Mouse (Mus musculus) stomach, postnatal 0 days (tissue): ENCODE data around the gene Tbxa2r. TPM values are rescaled to one million over a fixed set of nuclear protein-coding genes. Genes with fewer than 3 reads are reported as not detected.

Experiments
- ATAC-seq: fragments of 200-750 bp; cut with Nextera tagmentation; 2 replicates; pipeline ENCODE4 v1.8.0; 2017; ENCODE audit not compliant: low FRiP score, low TSS enrichment
- DNase-seq: peaks from one replicate; pipeline ENCODE4 v3.0.0-alpha.2; 2016; ENCODE audit warnings: low spot score
- H3K27ac ChIP-seq: fragments of 300-500 bp; sonication (generic); replicated peaks from 2 replicates; pipeline ENCODE4 v1.5.1; 2014; ENCODE audit warnings: mild to moderate bottlenecking, control low read depth
- H3K27me3 ChIP-seq: fragments of 300-500 bp; sonication (generic); 2 replicates; pipeline ENCODE4 v1.6.1; 2014; ENCODE audit warnings: low read length; ENCODE audit not compliant: control insufficient read depth, insufficient read depth
- H3K36me3 ChIP-seq: fragments of 300-500 bp; sonication (generic); 2 replicates; pipeline ENCODE4 v1.6.1; 2014; ENCODE audit warnings: low read length, mixed read lengths; ENCODE audit not compliant: control insufficient read depth, insufficient read depth
- H3K4me1 ChIP-seq: fragments of 300-500 bp; sonication (generic); replicated peaks from 2 replicates; pipeline ENCODE4 v1.6.1; 2014; ENCODE audit warnings: antibody characterized with exemption; ENCODE audit not compliant: control insufficient read depth, insufficient read depth
- H3K4me2 ChIP-seq: fragments of 300-500 bp; sonication (generic); replicated peaks from 2 replicates; pipeline ENCODE4 v1.6.1; 2014; ENCODE audit warnings: low read depth, mild to moderate bottlenecking, control low read depth, moderate library complexity
- H3K4me3 ChIP-seq: fragments of 300-500 bp; sonication (generic); 2 replicates; pipeline ENCODE4 v1.5.1; 2014; ENCODE audit warnings: low read depth, low read length, control low read depth
- H3K9ac ChIP-seq: fragments of 300-500 bp; sonication (generic); 2 replicates; pipeline ENCODE4 v1.6.1; 2014; ENCODE audit warnings: mild to moderate bottlenecking, low read length, control low read depth, mixed read lengths
- H3K9me3 ChIP-seq: fragments of 300-500 bp; sonication (generic); 2 replicates; pipeline ENCODE4 v1.6.1; 2016; ENCODE audit warnings: low read length; ENCODE audit not compliant: control insufficient read depth
- CTCF ChIP-seq: IDR thresholded peaks from 2 replicates; pipeline ENCODE4 v1.5.1; 2016; ENCODE audit warnings: antibody characterized with exemption, low read depth, mild to moderate bottlenecking, moderate library complexity
- EP300 ChIP-seq: optimal IDR thresholded peaks from 2 replicates; pipeline ENCODE3; 2016; ENCODE audit warnings: antibody characterized with exemption
- WGBS: fragments of 180-500 bp; shearing (Covaris S2); extraction: QIAGEN DNeasy Blood & Tissue Kit; methylation state at CpG from one replicate; pipeline ENCODE4 v1.1.7; 2014; 5-methylcytosine and 5-hydroxymethylcytosine counted together
- polyA plus RNA-seq: library from polyadenylated mRNA; unstranded; fragments of >200 nt; fragmentation: Nextera tagmentation; extraction: Ambion mirVana; gene quantifications from 2 replicates; pipeline ENCODE4 v1.2.1, GENCODE M21; 2015

The Tbxa2r gene
- polyA plus RNA-seq, 1 experiment from 2014 or later: 20.2 TPM

- DNase-seq (no peak), ATAC-seq (no peak)
- H3K27ac ChIP-seq: no peak overlapping the region
- TF ChIP-seq CTCF (no peak), EP300 (no peak)
- no peak overlapping the region for H3K9ac ChIP-seq
- no peak overlapping the region for H3K4me2 ChIP-seq
- 94% methylated on average over 21 of the region's 21 CpGs for WGBS
- H3K4me1 ChIP-seq: peaks cover 11% of the 10 kb centered on the region
- no peaks in the 10 kb centered on the region for H3K27me3 ChIP-seq
- no peaks in the 10 kb centered on the region for H3K9me3 ChIP-seq
- no peak overlapping the region for H3K4me3 ChIP-seq
- peaks cover 44% of the 10 kb centered on the region for H3K36me3 ChIP-seq
Measured at GRCm38 (mm10) chr10:81325176-81325575, 3.4 kb upstream of the Tbxa2r start.

- peaks cover 14% of the 10 kb centered on the region for H3K4me1 ChIP-seq
- ATAC-seq: no peak
- no peaks in the 10 kb centered on the region for H3K27me3 ChIP-seq
- no peak for DNase-seq
- 92% methylated on average over 18 of the region's 18 CpGs for WGBS
- H3K9ac ChIP-seq: no peak overlapping the region
- no peak for TF ChIP-seq CTCF
- no peak overlapping the region for H3K4me3 ChIP-seq
- H3K9me3 ChIP-seq: no peaks in the 10 kb centered on the region
- H3K4me2 ChIP-seq: no peak overlapping the region
- peaks cover 44% of the 10 kb centered on the region for H3K36me3 ChIP-seq
- no peak overlapping the region for H3K27ac ChIP-seq
Measured at GRCm38 (mm10) chr10:81325781-81326180, 2.8 kb upstream of the Tbxa2r start.

GRCm38 (mm10) chr10:81326858-81327257 is 1.7 kb upstream of the Tbxa2r start:
- ATAC-seq (no peak), DNase-seq (no peak)
- Histone ChIP-seq H3K4me1 (peaks cover 11% of the 10 kb centered on the region), H3K27ac (peak overlapping the region; percentile 35; the same call in 1 of the 2 replicates), H3K27me3 (no peaks in the 10 kb centered on the region), H3K36me3 (peaks cover 44% of the 10 kb centered on the region), H3K9me3 (no peaks in the 10 kb centered on the region), H3K9ac (no peak overlapping the region), H3K4me2 (no peak overlapping the region), H3K4me3 (no peak overlapping the region)
- no peak for TF ChIP-seq CTCF
- no peak for TF ChIP-seq EP300
- 78% methylated on average over 6 of the region's 6 CpGs for WGBS

GRCm38 (mm10) chr10:81327959-81328358 is 572 bp upstream of the Tbxa2r start:
- no peaks in the 10 kb centered on the region for H3K9me3 ChIP-seq
- peaks cover 11% of the 10 kb centered on the region for H3K4me1 ChIP-seq
- DNase-seq (no peak), ATAC-seq (no peak)
- no peak for TF ChIP-seq CTCF
- TF ChIP-seq EP300: no peak
- no peak overlapping the region for H3K4me3 ChIP-seq
- H3K27me3 ChIP-seq: no peaks in the 10 kb centered on the region
- peak overlapping the region; percentile 57 for H3K4me2 ChIP-seq
- peak overlapping the region; percentile 92 for H3K27ac ChIP-seq
- H3K36me3 ChIP-seq: peaks cover 38% of the 10 kb centered on the region
- H3K9ac ChIP-seq: peak overlapping the region; percentile 43
- 35% methylated on average over 2 of the region's 2 CpGs for WGBS

GRCm38 (mm10) chr10:81329194-81329975 is 854 bp downstream of the Tbxa2r start:
- 39% methylated on average over 10 of the region's 10 CpGs for WGBS
- peak overlapping the region; percentile 57 for H3K4me2 ChIP-seq
- no peaks in the 10 kb centered on the region for H3K9me3 ChIP-seq
- H3K4me1 ChIP-seq: peaks cover 11% of the 10 kb centered on the region
- peak overlapping the region; percentile 92 for H3K27ac ChIP-seq
- ATAC-seq: peak; percentile 75; the same call in 1 of the 2 replicates
- no peak for DNase-seq
- H3K4me3 ChIP-seq: peak overlapping the region; percentile 25
- no peak for TF ChIP-seq EP300
- H3K9ac ChIP-seq: peak overlapping the region; percentile 43
- no peaks in the 10 kb centered on the region for H3K27me3 ChIP-seq
- peaks cover 27% of the 10 kb centered on the region for H3K36me3 ChIP-seq

- TF ChIP-seq CTCF (no peak), EP300 (no peak)
- no peak for DNase-seq
- no peaks in the 10 kb centered on the region for H3K9me3 ChIP-seq
- H3K27ac ChIP-seq: peak overlapping the region; percentile 92
- peaks cover 21% of the 10 kb centered on the region for H3K36me3 ChIP-seq
- peak overlapping the region; percentile 43; the same call in 1 of the 2 replicates for H3K9ac ChIP-seq
- peaks cover 11% of the 10 kb centered on the region for H3K4me1 ChIP-seq
- H3K27me3 ChIP-seq: no peaks in the 10 kb centered on the region
- WGBS: 44% methylated on average over 4 of the region's 4 CpGs
- H3K4me2 ChIP-seq: peak overlapping the region; percentile 42
- H3K4me3 ChIP-seq: peak overlapping the region; percentile 6; the same call in 1 of the 2 replicates
- ATAC-seq: no peak
Measured at GRCm38 (mm10) chr10:81330007-81330406, 1.5 kb downstream of the Tbxa2r start.
